Mouse (Mus musculus) CD4-positive, CD25-positive, alpha-beta regulatory T cell, adult 4 months (primary cell): ENCODE measurements around the gene F11r. TPM values are rescaled to one million over a fixed set of nuclear protein-coding genes. Genes with fewer than 3 reads are reported as not detected.

Source experiments
- ATAC-seq: one replicate; pipeline ENCODE4 v1.8.0; 2017
- polyA plus RNA-seq, 2 experiments: library from polyadenylated mRNA; unstranded; fragments of 100-300 nt; shearing (Covaris generic); gene quantifications; one replicate each; pipeline ENCODE4 v1.2.1; 2017

Gene F11r
- polyA plus RNA-seq, 2 experiments from 2014 or later = 0.16 to 1.1 TPM

DNA sequence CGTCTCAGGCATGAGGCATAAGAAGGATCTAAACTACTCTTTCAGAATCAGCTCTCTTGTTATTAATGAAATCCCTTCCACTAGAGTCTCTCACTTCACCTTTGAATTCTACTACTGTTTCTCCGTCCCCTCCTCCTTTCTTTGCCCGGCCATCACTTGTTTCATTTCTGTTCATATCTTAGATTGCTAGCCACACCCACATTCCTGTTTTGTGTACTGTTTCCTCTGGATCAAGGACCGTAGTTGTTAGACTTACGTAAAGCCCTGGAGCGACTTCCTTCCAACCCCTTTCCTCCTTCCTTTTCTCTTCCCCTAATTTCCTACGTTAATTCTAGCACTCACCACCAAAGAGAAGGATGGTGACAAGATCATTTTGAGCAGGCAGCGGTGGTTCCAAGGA is 1.7 kb downstream of the F11r start:
- no peak for ATAC-seq

DNA sequence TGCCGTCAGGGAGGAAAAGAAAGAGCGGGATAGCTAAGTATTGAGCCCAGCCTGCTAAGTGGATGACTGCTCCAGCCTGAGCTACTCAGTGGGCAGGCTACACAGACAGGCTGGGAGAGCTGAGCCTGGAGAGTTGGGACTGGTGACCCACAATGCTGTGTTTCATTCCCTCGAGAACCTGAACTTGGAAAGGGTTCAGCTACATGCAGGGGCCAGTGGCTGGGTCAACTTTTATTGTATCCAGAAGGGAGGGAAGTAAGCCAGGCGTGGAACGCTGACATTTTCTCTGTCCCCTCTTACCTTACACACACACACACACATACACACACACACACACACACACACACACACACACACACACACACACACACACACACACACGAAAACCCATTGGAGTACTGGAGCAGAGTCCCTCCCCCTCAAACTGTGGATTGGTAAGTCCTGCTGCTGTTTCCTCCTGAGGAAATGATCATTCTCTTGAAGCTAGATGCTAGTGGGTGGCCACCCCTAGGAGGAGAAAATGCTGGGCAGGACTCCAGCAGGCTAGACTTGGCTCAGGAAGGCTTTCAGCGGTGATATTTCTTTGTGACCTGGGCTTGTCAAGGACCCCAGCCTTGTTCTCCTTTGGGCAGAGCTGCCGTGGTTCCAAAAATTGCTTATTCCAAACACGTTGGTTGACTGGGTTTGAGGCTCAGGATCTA is 2.8 kb downstream of the F11r start:
- ATAC-seq = no peak

DNA sequence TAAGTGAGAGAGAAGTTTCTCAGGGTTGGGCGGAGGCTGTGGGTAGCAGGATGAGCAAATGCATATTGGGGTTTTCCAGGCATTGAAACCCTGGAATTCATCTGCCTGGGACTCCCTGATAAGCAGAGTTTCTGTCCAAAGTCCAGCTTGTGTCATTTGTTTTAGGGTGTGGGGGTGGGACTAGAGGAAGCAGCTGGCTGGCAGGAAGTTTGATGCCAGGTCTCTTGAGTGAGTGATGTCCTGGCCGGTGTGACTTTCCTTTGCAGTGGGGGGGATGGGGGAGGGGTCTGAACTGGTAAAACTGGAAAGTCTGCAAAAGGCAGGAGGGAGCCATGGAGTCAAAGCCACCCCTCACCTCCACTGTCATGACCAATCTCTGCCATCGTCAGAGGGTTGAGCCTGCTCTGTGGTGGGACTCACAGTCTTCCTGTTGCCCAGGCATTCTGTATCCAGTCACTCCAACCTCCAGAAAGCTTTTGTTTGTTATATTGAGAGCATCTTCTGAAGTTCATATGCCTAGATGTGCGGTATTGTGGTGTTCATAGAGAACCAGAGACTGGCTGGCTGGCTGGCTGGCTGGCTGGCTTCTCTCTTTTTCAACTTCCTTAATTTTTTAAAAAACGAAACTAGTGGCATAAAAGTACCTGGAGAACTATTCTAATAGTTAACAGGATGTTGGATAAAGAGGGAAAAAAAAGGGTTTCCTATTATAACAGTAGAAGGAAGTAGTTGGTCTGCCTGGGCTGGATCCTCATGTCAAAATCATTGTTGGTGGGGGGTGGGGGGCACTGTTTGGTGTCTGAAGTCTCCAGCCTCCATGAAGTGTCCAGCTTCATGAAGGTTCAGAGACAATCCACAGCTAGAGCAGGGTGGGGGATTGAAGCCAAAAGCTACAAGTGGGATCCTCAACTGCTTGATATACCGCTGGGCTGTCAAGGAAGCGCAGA is 4.4 kb downstream of the F11r start:
- ATAC-seq = no peak

DNA sequence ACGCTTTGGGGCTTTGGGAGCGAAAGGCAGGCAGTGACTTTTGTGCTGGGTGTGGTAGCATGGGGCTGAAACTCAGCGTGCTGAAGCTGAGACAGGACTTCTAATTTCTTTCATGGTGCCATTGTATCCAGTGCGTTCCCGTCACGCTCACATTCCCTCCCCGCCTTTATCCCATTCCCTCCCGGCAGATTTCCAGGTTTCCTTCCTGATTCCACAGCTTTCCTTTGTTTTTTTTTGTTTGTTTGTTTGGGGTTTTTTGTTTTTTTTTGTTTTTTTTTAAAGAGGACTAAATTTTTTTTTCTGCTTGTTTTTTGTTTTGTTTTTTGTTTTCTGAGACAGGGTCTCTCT is 5.1 kb downstream of the F11r start:
- no peak for ATAC-seq

GRCm38 (mm10) chr1:171445050-171445449 is 7.7 kb downstream of the F11r start:
- no peak for ATAC-seq

- no peak for ATAC-seq
Observed at GRCm38 (mm10) chr1:171446854-171447253, 9.5 kb downstream of the F11r start.

DNA sequence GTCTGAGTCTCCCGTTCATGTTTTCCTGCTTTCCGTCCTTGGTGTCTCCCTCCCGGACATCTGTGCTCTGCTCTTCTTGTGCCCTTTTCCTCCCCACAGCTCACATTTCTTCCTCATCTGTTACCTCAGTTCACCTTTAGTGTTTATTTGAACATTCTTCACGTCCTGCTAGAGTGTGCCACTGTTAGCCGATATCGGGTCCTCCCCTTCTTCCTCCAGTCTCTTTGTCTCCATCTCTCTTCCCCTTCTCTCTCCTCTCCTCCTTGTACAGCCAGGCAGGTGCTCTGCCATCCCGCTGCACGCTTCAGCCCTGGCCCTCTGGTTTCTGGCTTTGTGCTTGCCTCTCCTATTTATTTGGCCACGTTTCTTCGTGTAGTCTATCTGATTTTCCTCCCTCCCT is 10.4 kb downstream of the F11r start:
- ATAC-seq = no peak

GRCm38 (mm10) chr1:171450062-171450461 is 12.7 kb downstream of the F11r start:
- ATAC-seq = no peak

DNA sequence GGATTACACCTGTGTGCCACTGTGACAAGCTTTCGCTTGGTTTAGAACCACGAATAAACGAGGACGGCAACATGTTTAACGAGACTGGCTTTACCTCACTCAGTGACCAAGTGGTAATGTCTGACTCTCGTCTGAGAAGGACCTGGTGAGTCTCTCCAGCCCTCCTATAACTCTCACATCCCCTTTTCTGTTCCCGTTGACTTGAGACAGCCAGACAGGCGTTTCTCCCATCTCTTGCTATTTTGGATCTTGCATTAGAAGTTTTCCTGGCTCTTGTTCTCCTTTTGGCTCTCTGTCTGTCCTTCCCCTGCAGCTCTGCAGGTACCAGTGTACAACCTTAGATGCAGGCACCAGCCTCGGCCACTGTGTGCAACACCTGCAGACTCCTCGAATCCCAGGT is 13.7 kb downstream of the F11r start:
- no peak for ATAC-seq

- ATAC-seq = no peak
Observed at GRCm38 (mm10) chr1:171452522-171452921, 15.2 kb downstream of the F11r start.

DNA sequence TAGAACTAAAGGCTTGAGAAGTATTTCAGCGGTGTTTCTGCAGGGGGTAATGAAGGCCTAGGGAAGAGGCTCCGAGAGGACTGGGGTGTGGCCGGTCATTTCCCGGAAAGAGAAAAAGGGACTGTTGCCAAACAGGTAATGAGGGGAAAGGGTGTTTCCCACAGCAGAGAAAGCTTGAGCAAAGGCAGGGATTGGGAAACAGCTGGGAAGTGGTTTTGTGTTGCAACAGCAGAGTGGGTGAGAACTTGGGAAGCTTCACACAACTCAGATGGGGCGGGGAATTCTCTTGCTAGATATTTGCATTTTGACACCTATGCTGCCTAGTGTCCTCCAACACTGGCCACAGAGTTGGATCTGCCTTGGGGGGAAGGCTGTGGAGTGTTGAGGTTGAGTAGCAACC is 15.6 kb downstream of the F11r start:
- no peak for ATAC-seq

GRCm38 (mm10) chr1:171454926-171455325 is 17.6 kb downstream of the F11r start:
- ATAC-seq = no peak

- ATAC-seq = no peak
Observed at GRCm38 (mm10) chr1:171457568-171457967, 20.2 kb downstream of the F11r start.

DNA sequence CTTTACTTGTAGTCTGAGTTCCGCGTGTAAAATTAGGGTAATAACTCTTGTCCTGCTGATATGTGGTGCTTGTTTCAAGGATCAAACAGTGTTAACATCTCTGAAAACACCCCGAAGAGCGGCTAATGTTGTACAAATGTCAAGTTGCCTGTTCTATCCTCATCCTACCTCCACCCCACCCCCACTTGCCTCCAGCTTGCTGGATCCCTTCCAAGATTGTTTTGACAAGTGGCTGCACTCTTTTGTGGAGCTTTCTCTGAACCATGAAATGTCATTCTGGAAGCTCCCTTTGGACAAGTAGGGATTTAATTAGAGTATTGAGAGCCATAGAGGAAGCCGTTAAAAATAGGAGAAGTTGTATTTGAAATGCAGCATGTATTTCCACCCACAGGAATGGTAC is 22.5 kb downstream of the F11r start:
- no peak for ATAC-seq

- ATAC-seq = no peak
Observed at GRCm38 (mm10) chr1:171460551-171461503, 23.5 kb downstream of the F11r start.

DNA sequence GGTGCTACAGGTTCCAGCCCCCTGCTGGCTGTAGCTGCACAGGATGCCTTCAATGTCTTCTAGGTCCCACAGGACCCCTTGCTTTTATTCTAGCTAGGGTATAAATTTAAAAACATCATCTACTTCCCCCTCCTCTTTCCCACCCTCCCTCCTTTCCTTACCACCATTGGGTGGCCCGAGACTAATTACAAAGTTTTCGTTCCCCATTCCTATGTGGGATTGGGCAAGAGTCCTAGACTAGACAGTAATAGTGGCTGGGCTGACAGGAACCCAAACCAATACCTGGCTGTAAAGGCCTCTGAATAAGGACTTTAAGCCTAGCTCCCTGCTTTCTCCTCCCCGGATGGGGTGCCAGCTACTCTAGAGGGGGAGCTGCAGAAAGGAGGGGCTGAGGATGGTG is 25.8 kb downstream of the F11r start:
- no peak for ATAC-seq

GRCm38 (mm10) chr1:171465749-171466412 is 28.5 kb downstream of the F11r start:
- ATAC-seq = no peak

- no peak for ATAC-seq
Observed at GRCm38 (mm10) chr1:171466565-171466964, 29.2 kb downstream of the F11r start.

GRCm38 (mm10) chr1:171469678-171470077 is 32.3 kb downstream of the F11r start:
- ATAC-seq = no peak

DNA sequence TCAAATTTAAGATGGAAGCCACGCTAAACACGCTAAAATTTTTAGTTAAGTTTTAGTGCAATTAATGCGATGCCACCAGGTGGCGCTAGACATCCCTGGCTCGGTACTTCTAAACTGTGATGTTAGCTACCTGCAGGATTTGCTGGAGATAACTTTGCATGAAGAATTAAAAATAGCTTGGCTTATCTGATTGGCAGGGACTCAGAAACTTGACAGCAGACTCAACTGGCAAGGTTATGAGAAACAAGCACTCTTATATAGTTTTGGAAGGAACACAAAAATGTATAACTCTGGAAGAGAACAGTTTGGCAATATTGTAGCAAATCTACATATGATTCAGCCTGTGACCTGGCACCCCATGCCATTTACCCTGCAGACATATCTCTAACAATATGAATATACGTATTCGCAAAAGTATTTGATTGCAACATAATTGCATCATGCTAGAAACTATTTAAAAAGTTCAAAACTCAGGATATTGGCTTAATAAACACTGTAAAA is 33.1 kb downstream of the F11r start:
- ATAC-seq = peak; percentile 73

DNA sequence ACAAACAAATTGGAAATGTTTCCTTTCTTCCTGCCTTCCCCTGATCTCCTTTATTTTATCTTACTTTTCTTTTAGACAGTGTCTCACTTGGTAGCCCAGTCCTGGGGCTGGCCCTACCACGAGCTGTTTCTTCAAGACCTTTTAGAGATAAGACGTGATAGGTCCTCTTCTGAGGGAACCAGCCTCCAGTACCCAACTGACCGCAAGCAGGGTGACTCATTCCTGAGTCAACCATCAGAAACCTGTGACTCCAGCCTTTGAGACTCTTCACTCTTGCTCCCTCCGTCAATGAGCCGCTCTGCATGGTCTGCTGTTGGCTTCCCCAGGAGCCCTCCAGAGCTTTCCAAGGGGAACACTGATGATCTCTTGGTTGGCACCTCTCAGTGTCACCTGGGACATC is 33.6 kb downstream of the F11r start:
- no peak for ATAC-seq

DNA sequence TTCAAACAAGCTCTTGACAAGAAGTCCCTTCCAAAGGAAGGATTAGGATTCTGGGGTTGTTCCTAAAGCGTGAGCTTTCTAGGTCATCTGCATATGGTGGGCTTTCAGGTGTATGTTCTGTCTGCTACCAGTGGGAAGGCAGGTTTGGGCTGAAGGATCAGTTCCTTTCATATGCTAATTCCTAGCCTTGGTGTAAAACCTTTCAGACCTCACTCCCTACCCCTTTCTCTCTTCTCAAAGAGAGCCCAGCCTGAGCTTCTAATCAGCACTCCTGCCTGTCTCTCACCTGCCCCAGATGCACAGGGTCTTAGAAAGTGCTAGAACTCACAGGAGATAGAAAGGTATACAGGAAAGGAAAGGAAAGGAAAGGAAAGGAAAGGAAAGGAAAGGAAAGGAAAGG is 34.1 kb downstream of the F11r start:
- no peak for ATAC-seq
